Comparison of ENCODE assay signal across 8 mouse cellular contexts in the genomic region with DNA sequence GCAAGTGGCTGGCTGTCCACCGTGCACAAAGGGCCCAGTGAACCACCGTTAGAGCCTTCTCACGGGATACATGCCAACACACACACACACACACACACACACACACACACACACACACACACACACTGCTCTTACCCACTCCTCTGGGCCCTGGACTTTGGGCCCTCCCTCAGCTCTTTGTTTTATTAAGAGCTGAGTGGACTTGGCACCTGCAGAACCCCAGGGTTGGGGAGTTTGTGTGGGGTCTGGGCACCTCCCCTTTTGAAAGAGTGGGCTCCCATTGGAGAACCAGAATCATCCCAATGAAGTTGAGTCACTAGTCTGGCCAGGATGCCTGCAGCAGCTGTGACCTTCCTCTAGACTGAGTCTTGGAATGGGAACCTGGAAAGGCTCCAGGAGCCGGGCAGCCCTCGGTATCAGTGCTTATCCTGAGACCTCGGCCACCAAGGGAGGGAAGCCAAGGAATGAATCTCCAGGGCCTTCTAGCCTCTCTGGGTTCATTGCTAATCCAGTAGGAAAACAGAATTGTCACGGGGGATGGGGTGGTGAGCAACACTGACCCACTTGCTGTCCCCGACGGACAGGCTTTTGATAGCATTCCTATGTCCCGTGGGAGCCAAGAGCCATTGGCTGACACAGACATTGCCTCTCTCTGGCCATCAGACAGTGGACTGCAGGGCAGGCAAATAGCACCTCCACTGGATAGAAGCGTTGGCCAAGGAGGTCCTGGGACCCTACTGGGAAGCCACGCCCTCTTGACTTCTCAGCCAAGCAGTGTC. TPM values are rescaled to one million over a fixed set of nuclear protein-coding genes. Genes with fewer than 3 reads are reported as not detected.
DNase-seq lines count a peak whose midpoint lies in the region; ATAC-seq and TF ChIP-seq lines count a peak whose summit lies in the region.

No protein-coding gene starts in this region.

- peaks cover 8% of the 10 kb centered on the region; the same call in 1 of the 2 replicates for H3K36me3 ChIP-seq in lung, embryonic 15.5 days
- no peaks in the 10 kb centered on the region for H3K36me3 ChIP-seq in testis, adult 2 months (ENCODE audit: control insufficient read depth, insufficient read depth, low read length)

- no peak overlapping the region for H3K9ac ChIP-seq in lung, embryonic 15.5 days

- H3K4me1 ChIP-seq in cerebellum, adult 2 months (ENCODE audit: control insufficient read depth, insufficient read depth, low read length), result peaks cover 20% of the 10 kb centered on the region
- peaks cover 41% of the 10 kb centered on the region for H3K4me1 ChIP-seq in lung, embryonic 15.5 days
- peaks cover 5% of the 10 kb centered on the region for H3K4me1 ChIP-seq in testis, adult 2 months (ENCODE audit: control insufficient read depth, insufficient read depth, low read length)

- H3K27me3 ChIP-seq in cerebellum, adult 2 months (ENCODE audit: control insufficient read depth, insufficient read depth, low read length), result no peaks in the 10 kb centered on the region
- no peaks in the 10 kb centered on the region for H3K27me3 ChIP-seq in lung, embryonic 15.5 days
- no peaks in the 10 kb centered on the region for H3K27me3 ChIP-seq in testis, adult 2 months (ENCODE audit: control insufficient read depth, insufficient read depth, low read length)

- 16% methylated on average over 12 of the region's 12 CpGs for WGBS in cerebellum, adult 2 months
- WGBS in lung, embryonic 15.5 days, result 33% methylated on average over 12 of the region's 12 CpGs

- TF ChIP-seq POLR2A in cerebellum, adult 2 months (IDR thresholded peaks at IDR 0.05; ENCODE audit: borderline replicate concordance, insufficient read depth, low read length), result no peak
- TF ChIP-seq POLR2A in testis, adult 2 months (IDR thresholded peaks at IDR 0.05; ENCODE audit: control insufficient read depth, low read depth, low read length), result no peak

- DNase-seq in layer of hippocampus, adult 9-11 months, result peak; percentile 32
- DNase-seq in layer of hippocampus, adult 11-12 months (ENCODE audit: low spot score), result no peak
- DNase-seq in cerebellum, adult 2 months, result peak; percentile 52 to 67
- peak; percentile 84 to 91 for DNase-seq in heart, adult 18-20 months
- DNase-seq in kidney, adult 8-10 months, result peak; percentile 83 to 84
- no peak for DNase-seq in thymus, postnatal 25 days

- no peak for TF ChIP-seq CTCF in cerebellum, adult 2 months (IDR thresholded peaks at IDR 0.05; ENCODE audit: borderline replicate concordance, insufficient read depth, low read depth, low read length)
- no peak for TF ChIP-seq CTCF in testis, adult 2 months (IDR thresholded peaks at IDR 0.05; ENCODE audit: control insufficient read depth, insufficient read depth, insufficient replicate concordance, low read depth, low read length)

- peak overlapping the region; percentile 23; the same call in 1 of the 2 replicates for H3K4me2 ChIP-seq in lung, embryonic 15.5 days

- H3K27ac ChIP-seq in cerebellum, adult 2 months (ENCODE audit: insufficient read depth, low read length), result no peak overlapping the region
- peak overlapping the region; percentile 78 for H3K27ac ChIP-seq in lung, embryonic 15.5 days
- peak overlapping the region; percentile 24; the same call in 1 of the 2 replicates for H3K27ac ChIP-seq in testis, adult 2 months (ENCODE audit: control insufficient read depth, insufficient read depth, low read depth, low read length)

- H3K9me3 ChIP-seq in lung, embryonic 15.5 days, result no peaks in the 10 kb centered on the region

- H3K4me3 ChIP-seq in cerebellum, adult 2 months (replicated peaks; ENCODE audit: insufficient read depth, low read depth, low read length), result no peak overlapping the region
- H3K4me3 ChIP-seq in lung, embryonic 15.5 days, result no peak overlapping the region
- H3K4me3 ChIP-seq in testis, adult 2 months (ENCODE audit: control insufficient read depth, low read depth, low read length), result no peak overlapping the region

- peak; percentile 72 for ATAC-seq in lung, embryonic 15.5 days (ENCODE audit: borderline replicate concordance, extremely low read depth, low FRiP score, low TSS enrichment)

RNA-seq across cellular contexts. Expression of a gene that starts 50.2 kb away (rescaled TPM):
- polyA plus RNA-seq in cerebellum, adult 2 months (2012; rRNA removed), result 12.5 and 12.7 TPM in 2 replicates
- total RNA-seq in heart, adult 18-20 months (2021), result 1 to 10 TPM; 8.6 to 9.6 TPM
- polyA plus RNA-seq in lung, embryonic 15.5 days (2015; fragmentation: Nextera tagmentation; extraction: Ambion mirVana), result 56.0 and 58.9 TPM in 2 replicates
- polyA plus RNA-seq in testis, adult 2 months (2012; rRNA removed), result 12.6 and 13.6 TPM in 2 replicates

Comparison
In these comparisons a context has a peak if more than half of its experiments do, and no peak if none do; other contexts are left out.
1. DNase-seq: peak in layer of hippocampus, adult 9-11 months (single experiment), cerebellum, adult 2 months (2 of 2), heart, adult 18-20 months (2 of 2) and kidney, adult 8-10 months (2 of 2); none in layer of hippocampus, adult 11-12 months (single experiment) and thymus, postnatal 25 days (single experiment).